Mouse (Mus musculus) forebrain, embryonic 13.5 days (tissue): ENCODE measurements at regions not wholly inside any gene's neighbourhood (a gene's known extent, or its start where the extent isn't known, plus 50 kb on each side); places are given as distances from the start of the nearest gene placed in this dataset.
A peak's percentile ranks its signal among the peaks of the same experiment; 100 is the strongest.

ENCODE experiments used
- ATAC-seq: fragments of 200-750 bp; cut with Nextera tagmentation; 2 replicates; pipeline ENCODE4 v1.8.0; 2017
- H3K27ac ChIP-seq: fragments of 300-500 bp; sonication (generic); 2 replicates; pipeline ENCODE4 v1.5.1; 2015; ENCODE audit warnings: inconsistent platforms, mild to moderate bottlenecking, moderate library complexity
- H3K27me3 ChIP-seq: fragments of 300-500 bp; sonication (generic); 2 replicates; pipeline ENCODE4 v1.6.1; 2015; ENCODE audit warnings: mild to moderate bottlenecking, inconsistent platforms
- H3K36me3 ChIP-seq: fragments of 300-500 bp; sonication (generic); 2 replicates; pipeline ENCODE4 v1.6.1; 2015; ENCODE audit warnings: mild to moderate bottlenecking, inconsistent platforms; ENCODE audit not compliant: poor library complexity, severe bottlenecking
- H3K4me1 ChIP-seq: fragments of 300-500 bp; sonication (generic); 2 replicates; pipeline ENCODE4 v1.6.1; 2015; ENCODE audit warnings: inconsistent platforms
- H3K4me2 ChIP-seq: fragments of 300-500 bp; sonication (generic); 2 replicates; pipeline ENCODE4 v1.6.1; 2015; ENCODE audit warnings: inconsistent platforms, mild to moderate bottlenecking, moderate library complexity
- H3K4me3 ChIP-seq: fragments of 300-500 bp; sonication (generic); 2 replicates; pipeline ENCODE4 v1.5.1; 2015; ENCODE audit warnings: mild to moderate bottlenecking, inconsistent platforms
- H3K9ac ChIP-seq: fragments of 300-500 bp; sonication (generic); 2 replicates; pipeline ENCODE4 v1.6.1; 2015; ENCODE audit warnings: mild to moderate bottlenecking, inconsistent platforms
- H3K9me3 ChIP-seq: fragments of 300-500 bp; sonication (generic); replicated peaks from 2 replicates; pipeline ENCODE4 v1.6.1; 2016; ENCODE audit warnings: inconsistent platforms
- WGBS: fragments of 180-500 bp; shearing (Covaris S2); methylation state at CpG from one replicate; pipeline ENCODE4 v1.1.7; 2015; 5-methylcytosine and 5-hydroxymethylcytosine counted together

- ATAC-seq = peak; percentile 81
- H3K27me3 ChIP-seq = no peaks in the 10 kb centered on the region
- 51% methylated on average over 9 of the region's 9 CpGs for WGBS
- no peak overlapping the region for H3K27ac ChIP-seq
- no peak overlapping the region for H3K4me2 ChIP-seq
- H3K4me1 ChIP-seq = no peaks in the 10 kb centered on the region
- H3K9me3 ChIP-seq = no peaks in the 10 kb centered on the region
- H3K36me3 ChIP-seq = no peaks in the 10 kb centered on the region
- no peak overlapping the region for H3K9ac ChIP-seq
- H3K4me3 ChIP-seq = no peak overlapping the region
These were observed 191.2 kb upstream of the Tars start for GRCm38 (mm10) chr15:11590542-11591116.

GRCm38 (mm10) chr15:11589795-11590194 lies 190.3 kb upstream of the Tars start:
- no peak for ATAC-seq
- Histone ChIP-seq H3K4me1 (no peaks in the 10 kb centered on the region), H3K36me3 (no peaks in the 10 kb centered on the region), H3K9me3 (no peaks in the 10 kb centered on the region), H3K27ac (no peak overlapping the region), H3K4me3 (no peak overlapping the region), H3K9ac (no peak overlapping the region), H3K27me3 (no peaks in the 10 kb centered on the region), H3K4me2 (no peak overlapping the region)
- whole genome bisulfite sequencing = 67% methylated on average over 7 of the region's 7 CpGs

GRCm38 (mm10) chr15:11586384-11586783 lies 186.9 kb upstream of the Tars start:
- H3K36me3 ChIP-seq = no peaks in the 10 kb centered on the region
- no peaks in the 10 kb centered on the region for H3K27me3 ChIP-seq
- H3K4me3 ChIP-seq = no peak overlapping the region
- H3K4me2 ChIP-seq = no peak overlapping the region
- ATAC-seq = no peak
- no peaks in the 10 kb centered on the region for H3K4me1 ChIP-seq
- WGBS = 87% methylated on average over 2 of the region's 2 CpGs
- no peak overlapping the region for H3K9ac ChIP-seq
- H3K9me3 ChIP-seq = no peaks in the 10 kb centered on the region
- no peak overlapping the region for H3K27ac ChIP-seq

GRCm38 (mm10) chr15:11584155-11584554 lies 184.7 kb upstream of the Tars start:
- no peak overlapping the region for H3K4me3 ChIP-seq
- no peak for ATAC-seq

GRCm38 (mm10) chr15:11578331-11578730 lies 178.9 kb upstream of the Tars start:
- Histone ChIP-seq H3K9me3 (no peaks in the 10 kb centered on the region), H3K27ac (no peak overlapping the region), H3K36me3 (no peaks in the 10 kb centered on the region), H3K4me2 (no peak overlapping the region), H3K4me1 (no peaks in the 10 kb centered on the region), H3K9ac (no peak overlapping the region), H3K4me3 (no peak overlapping the region), H3K27me3 (no peaks in the 10 kb centered on the region)
- no peak for ATAC-seq
- 92% methylated on average over 1 of the region's 1 CpGs for WGBS

More at GRCm38 (mm10) chr15:11584155-11584554, 184.7 kb upstream of the Tars start:
- H3K4me1 ChIP-seq = no peaks in the 10 kb centered on the region
- H3K9me3 ChIP-seq = no peaks in the 10 kb centered on the region
- no peak overlapping the region for H3K27ac ChIP-seq
- WGBS = 37% methylated on average over 2 of the region's 2 CpGs
- no peak overlapping the region for H3K4me2 ChIP-seq
- no peaks in the 10 kb centered on the region for H3K36me3 ChIP-seq
- H3K27me3 ChIP-seq = no peaks in the 10 kb centered on the region
- H3K9ac ChIP-seq = no peak overlapping the region

- 96% methylated on average over 2 of the region's 2 CpGs for WGBS
- H3K4me3 ChIP-seq = no peak overlapping the region
- no peak overlapping the region for H3K9ac ChIP-seq
- no peaks in the 10 kb centered on the region for H3K4me1 ChIP-seq
- H3K27me3 ChIP-seq = no peaks in the 10 kb centered on the region
- no peak overlapping the region for H3K27ac ChIP-seq
- ATAC-seq = no peak
- no peak overlapping the region for H3K4me2 ChIP-seq
- H3K9me3 ChIP-seq = no peaks in the 10 kb centered on the region
- no peaks in the 10 kb centered on the region for H3K36me3 ChIP-seq
These were observed 174.9 kb upstream of the Tars start for GRCm38 (mm10) chr15:11574359-11574758.

GRCm38 (mm10) chr15:11573496-11573895 lies 174.0 kb upstream of the Tars start:
- H3K27me3 ChIP-seq = no peaks in the 10 kb centered on the region
- no peak overlapping the region for H3K9ac ChIP-seq
- H3K36me3 ChIP-seq = no peaks in the 10 kb centered on the region
- no peak for ATAC-seq
- no peak overlapping the region for H3K4me2 ChIP-seq
- H3K27ac ChIP-seq = no peak overlapping the region
- no peaks in the 10 kb centered on the region for H3K9me3 ChIP-seq
- no peaks in the 10 kb centered on the region for H3K4me1 ChIP-seq
- 76% methylated on average over 2 of the region's 2 CpGs for WGBS
- H3K4me3 ChIP-seq = no peak overlapping the region

- Histone ChIP-seq H3K4me1 (no peaks in the 10 kb centered on the region), H3K27ac (no peak overlapping the region), H3K9ac (no peak overlapping the region), H3K36me3 (no peaks in the 10 kb centered on the region), H3K9me3 (no peaks in the 10 kb centered on the region), H3K4me3 (no peak overlapping the region), H3K4me2 (no peak overlapping the region), H3K27me3 (no peaks in the 10 kb centered on the region)
- ATAC-seq = no peak
- 92% methylated on average over 4 of the region's 4 CpGs for WGBS
These were observed 172.6 kb upstream of the Tars start for GRCm38 (mm10) chr15:11572063-11572462.

- Histone ChIP-seq H3K9me3 (no peaks in the 10 kb centered on the region), H3K9ac (no peak overlapping the region), H3K4me1 (peaks cover 9% of the 10 kb centered on the region; the same call in 1 of the 2 replicates), H3K27ac (no peak overlapping the region), H3K36me3 (no peaks in the 10 kb centered on the region), H3K4me3 (no peak overlapping the region), H3K27me3 (no peaks in the 10 kb centered on the region), H3K4me2 (peak overlapping the region; percentile 38)
- 7% methylated on average over 10 of the region's 10 CpGs for WGBS
- peak; percentile 71 for ATAC-seq
These were observed 166.1 kb upstream of the Tars start for GRCm38 (mm10) chr15:11565503-11566031.

GRCm38 (mm10) chr15:11552568-11552967 lies 153.1 kb upstream of the Tars start:
- no peaks in the 10 kb centered on the region for H3K9me3 ChIP-seq
- WGBS = 60% methylated on average over 2 of the region's 2 CpGs
- H3K9ac ChIP-seq = no peak overlapping the region
- H3K4me1 ChIP-seq = no peaks in the 10 kb centered on the region
- no peak overlapping the region for H3K4me3 ChIP-seq
- H3K36me3 ChIP-seq = no peaks in the 10 kb centered on the region
- H3K27me3 ChIP-seq = no peaks in the 10 kb centered on the region
- ATAC-seq = no peak
- H3K4me2 ChIP-seq = no peak overlapping the region
- no peak overlapping the region for H3K27ac ChIP-seq

- no peak overlapping the region for H3K4me2 ChIP-seq
- no peak for ATAC-seq
- H3K36me3 ChIP-seq = no peaks in the 10 kb centered on the region
- no peak overlapping the region for H3K4me3 ChIP-seq
- H3K4me1 ChIP-seq = no peaks in the 10 kb centered on the region
- WGBS = 100% methylated on average over 1 of the region's 1 CpGs
- no peak overlapping the region for H3K9ac ChIP-seq
- H3K9me3 ChIP-seq = no peaks in the 10 kb centered on the region
- H3K27ac ChIP-seq = no peak overlapping the region
- no peaks in the 10 kb centered on the region for H3K27me3 ChIP-seq
These were observed 152.6 kb upstream of the Tars start for GRCm38 (mm10) chr15:11552110-11552509.

- no peaks in the 10 kb centered on the region for H3K9me3 ChIP-seq
- H3K4me3 ChIP-seq = no peak overlapping the region
- 59% methylated on average over 3 of the region's 3 CpGs for WGBS
- ATAC-seq = no peak
- no peaks in the 10 kb centered on the region for H3K36me3 ChIP-seq
- H3K9ac ChIP-seq = no peak overlapping the region
- H3K27me3 ChIP-seq = no peaks in the 10 kb centered on the region
- H3K27ac ChIP-seq = no peak overlapping the region
- H3K4me1 ChIP-seq = 0 out of 2 replicates have a peak, but pooled peaks cover 5% of the 10 kb centered on the region
- H3K4me2 ChIP-seq = no peak overlapping the region
These were observed 140.0 kb upstream of the Tars start for GRCm38 (mm10) chr15:11539485-11539884.

- Histone ChIP-seq H3K27me3 (no peaks in the 10 kb centered on the region), H3K9me3 (no peaks in the 10 kb centered on the region), H3K4me3 (no peak overlapping the region), H3K9ac (no peak overlapping the region), H3K27ac (no peak overlapping the region), H3K4me2 (no peak overlapping the region), H3K4me1 (0 out of 2 replicates have a peak, but pooled peaks cover 5% of the 10 kb centered on the region), H3K36me3 (no peaks in the 10 kb centered on the region)
- ATAC-seq = no peak
- WGBS = 81% methylated on average over 7 of the region's 7 CpGs
These were observed 136.7 kb upstream of the Tars start for GRCm38 (mm10) chr15:11536076-11536620.
